Mouse (Mus musculus) intestine, postnatal 0 days (tissue): Measurements from ENCODE around the gene Pirb. TPM values are rescaled to one million over a fixed set of nuclear protein-coding genes. Genes with fewer than 3 reads are reported as not detected.

ENCODE experiments used
- ATAC-seq: fragments of 200-750 bp; cut with Nextera tagmentation; 2 replicates; pipeline ENCODE4 v1.8.0; 2017; ENCODE audit warnings: mild to moderate bottlenecking, moderate TSS enrichment, moderate library complexity
- H3K27ac ChIP-seq: fragments of 300-500 bp; sonication (generic); 2 replicates; pipeline ENCODE4 v1.5.1; 2014; ENCODE audit warnings: mild to moderate bottlenecking, low read depth, low read length, moderate library complexity
- H3K27me3 ChIP-seq: fragments of 300-500 bp; sonication (generic); replicated peaks from 2 replicates; pipeline ENCODE4 v1.6.1; 2014; ENCODE audit warnings: low read length, mixed read lengths; ENCODE audit not compliant: control insufficient read depth, insufficient read depth
- H3K36me3 ChIP-seq: fragments of 300-500 bp; sonication (generic); 2 replicates; pipeline ENCODE4 v1.6.1; 2014; ENCODE audit warnings: mild to moderate bottlenecking, moderate library complexity; ENCODE audit not compliant: control insufficient read depth, insufficient read depth
- H3K4me1 ChIP-seq: fragments of 300-500 bp; sonication (generic); replicated peaks from 2 replicates; pipeline ENCODE4 v1.6.1; 2014; ENCODE audit warnings: antibody characterized with exemption, low read length, mixed read lengths; ENCODE audit not compliant: control insufficient read depth, insufficient read depth
- H3K4me2 ChIP-seq: fragments of 300-500 bp; sonication (generic); replicated peaks from 2 replicates; pipeline ENCODE4 v1.6.1; 2014; ENCODE audit warnings: low read depth, mild to moderate bottlenecking, moderate library complexity
- H3K4me3 ChIP-seq: fragments of 300-500 bp; sonication (generic); 2 replicates; pipeline ENCODE4 v1.5.1; 2014; ENCODE audit warnings: low read depth, low read length
- H3K9ac ChIP-seq: fragments of 300-500 bp; sonication (generic); 2 replicates; pipeline ENCODE4 v1.6.1; 2014; ENCODE audit warnings: mild to moderate bottlenecking, low read depth, low read length
- H3K9me3 ChIP-seq: fragments of 300-500 bp; sonication (generic); 2 replicates; pipeline ENCODE4 v1.6.1; 2016; ENCODE audit warnings: mixed run types; ENCODE audit not compliant: control insufficient read depth
- CTCF ChIP-seq: sonication (generic); IDR thresholded peaks from 2 replicates; pipeline ENCODE4 v1.5.1; 2016; ENCODE audit warnings: low read depth, mild to moderate bottlenecking, control low read depth, antibody characterized with exemption, moderate library complexity
- whole genome bisulfite sequencing: fragments of 180-500 bp; shearing (Covaris S2); extraction: QIAGEN DNeasy Blood & Tissue Kit; methylation state at CpG from one replicate; pipeline ENCODE4 v1.1.7; 2014; 5-methylcytosine and 5-hydroxymethylcytosine counted together
- polyA plus RNA-seq: library from polyadenylated mRNA; unstranded; fragments of >200 nt; fragmentation: Nextera tagmentation; extraction: Ambion mirVana; gene quantifications from 2 replicates; pipeline ENCODE4 v1.2.1, GENCODE M21; 2015

Gene Pirb
- polyA plus RNA-seq, 1 experiment from 2014 or later = 0.69 TPM

DNA sequence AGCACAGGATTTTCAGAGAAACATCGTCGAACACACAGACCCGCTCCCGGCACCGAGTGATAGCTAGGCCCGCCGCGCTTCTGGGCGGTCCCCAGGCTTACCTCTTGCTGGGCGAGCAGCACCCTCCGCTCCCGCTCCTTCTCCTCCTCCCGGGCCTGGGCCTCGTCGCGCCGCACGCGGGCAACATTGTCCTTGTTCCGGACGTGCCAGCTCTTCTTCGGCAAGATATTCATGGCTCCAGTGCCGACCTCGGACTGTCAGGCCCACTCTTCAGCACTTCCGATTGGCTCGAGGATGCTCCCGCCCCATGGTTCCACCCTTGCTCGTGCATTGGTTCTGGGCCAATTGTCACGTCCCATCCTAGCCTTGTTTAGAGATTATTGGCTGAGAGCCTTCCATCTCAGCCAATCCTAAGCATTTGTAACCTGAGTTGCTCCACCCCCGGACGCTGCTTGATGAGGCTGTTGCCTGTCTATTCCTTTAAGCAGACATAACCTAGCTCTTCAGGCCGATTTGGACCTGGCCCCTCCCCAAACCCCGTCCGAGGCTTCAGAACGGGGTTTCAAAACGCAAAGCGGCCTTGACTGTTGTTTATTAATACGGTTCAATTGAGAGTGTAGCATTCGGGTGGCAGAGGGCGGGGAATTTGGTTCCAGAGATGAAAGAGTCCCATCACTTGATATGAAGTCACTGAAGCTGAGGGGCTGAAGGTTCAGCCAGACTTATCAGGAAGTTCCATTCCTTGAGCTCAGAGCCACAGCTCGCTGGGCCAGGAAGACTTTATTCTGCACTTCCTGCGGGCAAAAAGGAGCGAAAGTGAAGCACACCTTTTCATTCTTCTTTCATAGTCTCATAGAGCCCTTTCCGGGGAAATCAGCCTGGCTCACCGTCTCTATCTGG is 54.7 kb downstream of the Pirb start, which contains the start of gene Leng1:
Gene Leng1 (minus strand): TSS at position 626 of the 900 bp plus-strand sequence.
- ATAC-seq = peak; percentile 98
- peak within 1 kb of the TSS; percentile 76 for H3K9ac ChIP-seq
- 2% methylated on average over 45 of the region's 45 CpGs for WGBS
- H3K27ac ChIP-seq = peak within 1 kb of the TSS; percentile 84
- H3K4me1 ChIP-seq = no peaks in the 10 kb centered on the region
- no peak for TF ChIP-seq CTCF
- H3K27me3 ChIP-seq = no peaks in the 10 kb centered on the region
- H3K4me3 ChIP-seq = peak within 1 kb of the TSS; percentile 56
- H3K9me3 ChIP-seq = no peaks in the 10 kb centered on the region
- H3K4me2 ChIP-seq = peak within 1 kb of the TSS; percentile 71
- peaks cover 21% of the 10 kb centered on the region for H3K36me3 ChIP-seq

- Histone ChIP-seq H3K9me3 (no peaks in the 10 kb centered on the region), H3K36me3 (peaks cover 29% of the 10 kb centered on the region), H3K27me3 (no peaks in the 10 kb centered on the region), H3K4me2 (peak overlapping the region; percentile 71), H3K9ac (peak overlapping the region; percentile 76), H3K4me3 (peak overlapping the region; percentile 56), H3K4me1 (no peaks in the 10 kb centered on the region), H3K27ac (peak overlapping the region; percentile 84)
- WGBS = 24% methylated on average over 15 of the region's 15 CpGs
- ATAC-seq = peak; percentile 66
- TF ChIP-seq CTCF = no peak
Measured at GRCm38 (mm10) chr7:3664524-3665214, 55.5 kb downstream of the Pirb start.

Other genes with a start within 250 kb of the Pirb start
- not detected in 2 replicates for gene Tarm1, start 217.8 kb downstream of the Pirb start, polyA plus RNA-seq
- 0.08 and 0.13 TPM in 2 replicates for gene Oscar, start 104.2 kb downstream of the Pirb start, polyA plus RNA-seq
- gene Ndufa3, start 103.0 kb downstream of the Pirb start, polyA plus RNA-seq = 703 and 717 TPM in 2 replicates
- gene Tfpt, start 90.5 kb downstream of the Pirb start, polyA plus RNA-seq = 12.2 and 12.8 TPM in 2 replicates
- 27.8 and 29.8 TPM in 2 replicates for gene Prpf31, start 90.4 kb downstream of the Pirb start, polyA plus RNA-seq
- 19.9 and 20.8 TPM in 2 replicates for gene Cnot3, start 75.1 kb downstream of the Pirb start, polyA plus RNA-seq
- gene Leng1, start 54.6 kb downstream of the Pirb start, polyA plus RNA-seq = 10.1 and 11.2 TPM in 2 replicates
- gene Tmc4, start 42.8 kb downstream of the Pirb start, polyA plus RNA-seq = 100 TPM in 2 replicates
- gene Tsen34, start 27.5 kb downstream of the Pirb start, polyA plus RNA-seq = 123 and 129 TPM in 2 replicates
- gene Mboat7, start 26.9 kb downstream of the Pirb start, polyA plus RNA-seq = 28.4 and 29.6 TPM in 2 replicates
- gene Rps9, start 16.4 kb downstream of the Pirb start, polyA plus RNA-seq = 791 and 834 TPM in 2 replicates
- not detected in 2 replicates for gene Gm15448, start 105.3 kb upstream of the Pirb start, polyA plus RNA-seq
- gene Pira2, start 124.7 kb upstream of the Pirb start, polyA plus RNA-seq = 0.17 and 0.20 TPM in 2 replicates
- not detected in 2 replicates for gene Gm14548, start 177.7 kb upstream of the Pirb start, polyA plus RNA-seq
- not detected in 2 replicates for gene Lilra6, start 195.1 kb upstream of the Pirb start, polyA plus RNA-seq